Mouse (Mus musculus) layer of hippocampus, adult 18-20 months (tissue): ENCODE results near the gene Fbn1. TPM values are rescaled to one million over a fixed set of nuclear protein-coding genes. Genes with fewer than 3 reads are reported as not detected.
A peak's percentile ranks its signal among the peaks of the same experiment; 100 is the strongest.

Experiments
- DNase-seq, 2 experiments: peaks; one replicate each; pipeline ENCODE4 v3.0.0; 2022; ENCODE audit warnings: low spot score in 2 of 2
- total RNA-seq, 2 experiments: library from RNA; stranded (reverse); gene quantifications; 2 replicates each; pipeline ENCODE4 v1.2.3; 2021

Gene Fbn1
- total RNA-seq, 2 experiments from 2014 or later, result 6.8 to 7.6 TPM

DNA sequence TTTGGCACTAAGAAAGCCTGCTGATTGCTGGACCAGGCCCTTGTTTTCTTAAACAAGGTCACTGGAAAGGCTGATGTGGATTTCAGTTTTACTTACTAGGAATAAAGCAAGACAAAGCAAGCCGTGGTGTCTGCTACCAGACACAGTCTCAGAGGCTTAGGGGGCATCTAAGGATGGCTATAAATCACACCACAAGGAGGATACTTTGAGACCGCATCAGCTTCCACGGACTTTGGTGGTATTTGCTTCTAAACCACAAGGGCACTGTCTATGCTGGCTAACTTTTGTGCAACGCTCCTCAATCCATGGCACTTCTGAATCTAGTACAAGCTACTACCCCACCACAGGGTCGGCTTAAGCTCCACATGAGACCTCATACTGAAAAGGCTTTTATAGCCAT is 167.4 kb downstream of the Fbn1 start:
- no peak for DNase-seq

DNA sequence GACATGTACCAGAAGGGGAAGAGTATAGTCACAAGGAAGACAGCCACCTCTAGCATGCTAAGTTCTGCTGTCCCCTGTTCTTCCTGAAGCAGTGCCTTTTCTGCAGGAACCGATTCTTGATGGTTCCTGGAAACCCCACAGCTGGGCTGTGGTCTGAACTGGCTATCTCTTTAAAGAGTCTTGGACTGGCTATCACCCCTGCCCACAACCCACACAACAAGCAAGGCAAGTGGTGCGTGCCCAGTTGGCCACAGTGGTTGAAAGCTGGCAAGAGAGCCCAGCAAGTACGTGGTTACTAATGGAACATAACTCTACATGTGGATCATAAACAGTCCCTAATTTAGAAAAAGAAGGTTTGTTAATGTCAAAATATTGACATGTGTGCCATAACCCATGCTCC is 170.6 kb downstream of the Fbn1 start:
- no peak for DNase-seq

DNA sequence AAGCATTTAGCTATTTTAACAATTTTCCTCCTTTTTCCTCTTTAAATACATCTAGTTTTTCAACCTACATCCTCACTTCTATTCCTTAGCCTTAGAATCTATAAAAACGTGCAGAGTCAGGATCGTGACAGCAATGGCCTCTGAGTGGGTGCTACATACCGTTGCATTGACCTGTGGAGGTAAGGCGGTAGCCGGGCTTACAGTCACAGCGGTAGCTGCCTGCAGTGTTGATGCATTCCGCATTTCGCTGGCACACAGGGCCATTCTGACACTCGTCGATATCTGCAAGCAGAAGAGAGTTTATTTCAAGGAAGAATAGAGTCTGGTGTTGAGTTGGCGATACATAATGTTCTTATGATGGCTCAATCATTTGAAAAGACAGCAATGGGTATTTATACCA is 172.6 kb downstream of the Fbn1 start:
- DNase-seq, result no peak

DNA sequence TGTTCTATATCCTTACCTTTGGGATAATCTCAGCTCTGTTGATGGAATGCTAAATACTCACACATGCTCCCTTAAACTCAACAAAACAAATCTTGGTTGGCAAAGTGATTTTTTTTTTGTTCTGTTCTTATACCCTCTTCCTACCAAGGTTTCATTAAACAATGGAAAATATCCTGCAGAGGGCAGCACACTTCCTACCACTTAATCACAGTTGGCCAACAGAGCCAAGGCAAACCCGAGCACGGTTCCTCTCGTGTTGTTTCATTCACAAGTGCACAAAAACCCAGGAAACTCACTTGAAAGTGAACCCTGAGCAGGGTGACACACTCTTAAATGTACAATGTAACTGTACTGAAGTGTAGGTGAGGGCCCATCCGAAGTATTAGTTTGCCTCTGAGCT is 173.6 kb downstream of the Fbn1 start:
- peak in 1 of 2 experiments; percentile 58 for DNase-seq

DNA sequence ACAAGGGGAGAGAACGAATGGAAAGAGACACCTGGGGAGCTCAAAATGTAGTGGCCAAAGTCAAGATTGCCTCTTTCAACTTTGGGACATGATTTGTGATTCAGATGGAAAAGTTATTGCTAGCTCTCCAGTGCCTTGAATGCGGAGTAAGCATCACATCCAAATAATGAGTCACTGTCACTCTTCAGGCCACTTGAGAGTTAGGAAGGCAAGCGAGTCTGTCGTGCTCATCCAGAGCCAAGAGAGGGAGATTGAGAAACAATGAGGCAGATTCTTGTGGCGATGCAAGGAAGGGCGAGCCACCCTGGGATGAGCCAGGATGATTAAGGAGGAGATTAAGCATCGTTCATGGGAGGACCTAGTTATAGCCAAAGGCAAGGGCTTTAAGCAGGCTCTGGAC is 176.2 kb downstream of the Fbn1 start:
- DNase-seq, result no peak

DNA sequence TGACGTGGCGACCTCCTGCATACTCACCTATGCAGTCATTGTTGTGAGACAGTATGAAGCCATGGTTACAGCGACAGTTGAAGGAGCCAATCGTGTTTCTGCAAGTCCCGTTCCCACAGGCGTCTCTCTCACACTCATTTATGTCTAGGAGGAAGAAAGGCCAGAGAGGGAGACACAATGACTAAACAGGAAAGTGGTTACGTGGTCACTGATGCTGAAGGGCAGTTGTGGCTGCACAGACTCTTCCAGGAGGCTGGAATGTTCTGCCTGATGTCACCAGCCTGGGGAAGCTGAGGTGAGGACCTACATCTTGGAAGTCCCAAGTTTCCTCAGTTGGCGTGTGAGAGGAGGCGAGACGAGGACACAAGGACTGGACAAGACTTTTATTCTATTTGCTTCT is 177.3 kb downstream of the Fbn1 start:
- DNase-seq, result no peak

DNA sequence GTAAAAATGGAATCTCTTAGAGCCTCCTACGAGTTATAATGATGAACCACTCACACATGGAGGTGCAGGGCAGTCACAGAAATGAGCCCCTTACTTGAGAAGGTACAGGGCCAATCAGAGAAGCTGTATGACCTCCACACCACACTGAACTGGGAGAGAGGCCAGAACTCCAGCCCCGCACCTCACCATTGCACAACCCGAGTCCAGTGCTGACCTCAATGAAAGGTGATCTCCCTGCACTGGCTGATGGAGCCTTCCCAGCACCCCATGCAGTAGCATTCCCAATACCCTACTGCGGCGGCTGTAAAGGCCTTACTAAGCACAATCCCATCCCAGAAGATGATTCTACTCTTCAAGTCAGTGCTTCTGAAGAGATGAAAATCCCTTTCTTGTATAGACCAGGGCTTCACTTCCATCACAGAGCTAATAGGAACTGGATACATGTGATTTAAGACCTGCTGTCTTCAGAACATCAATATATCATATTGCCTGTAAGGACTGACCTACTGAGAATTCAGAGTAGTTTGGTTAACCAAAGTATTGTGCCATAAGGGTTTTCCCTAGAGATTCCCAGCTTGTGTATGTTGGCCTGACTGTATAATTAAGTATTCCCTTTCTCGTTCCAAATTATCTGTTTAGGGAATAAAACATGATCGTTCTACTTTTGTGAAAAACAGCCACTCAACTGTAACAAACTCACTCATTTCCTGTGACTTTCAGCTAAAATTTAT is 182.5 kb downstream of the Fbn1 start:
- DNase-seq, result no peak

DNA sequence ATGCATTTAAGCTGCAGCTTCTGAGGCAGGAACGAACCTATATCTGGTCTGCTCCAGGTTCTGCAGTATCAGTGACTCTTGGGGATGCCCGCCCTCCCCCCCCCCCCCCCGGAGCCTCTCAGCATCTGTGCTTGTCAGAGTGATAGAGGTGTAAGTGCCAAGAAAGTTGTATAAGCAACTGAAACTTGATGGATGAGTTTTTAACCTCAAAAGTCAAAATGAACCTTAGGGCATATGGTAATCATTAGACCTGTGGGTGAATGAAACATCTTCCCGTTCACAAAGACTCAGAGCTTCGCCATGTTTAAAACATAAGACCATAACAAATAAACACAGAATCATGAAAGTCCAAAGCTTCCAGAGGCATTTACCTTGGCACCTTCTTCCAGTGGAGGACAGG is 183.3 kb downstream of the Fbn1 start:
- DNase-seq, result no peak

DNA sequence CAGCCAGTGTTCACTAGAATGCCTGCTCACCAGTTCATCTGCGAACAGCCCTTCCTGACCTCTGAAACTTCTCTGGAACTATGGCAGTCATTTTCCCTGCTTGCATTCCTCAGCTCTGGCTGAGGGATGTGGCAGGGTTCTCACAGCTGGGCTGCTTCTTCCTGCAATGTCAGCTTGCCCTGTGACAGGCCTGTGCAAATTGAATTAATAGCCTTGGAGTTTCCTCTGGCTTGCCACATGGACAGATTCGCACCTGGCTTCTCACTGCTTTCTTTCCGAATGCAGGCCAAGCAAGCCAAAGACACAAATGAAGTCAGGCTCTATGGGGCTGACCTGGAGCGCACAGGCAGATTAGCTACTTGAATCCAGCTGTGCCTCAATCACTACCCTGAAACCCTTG is 184.4 kb downstream of the Fbn1 start:
- DNase-seq, result no peak

DNA sequence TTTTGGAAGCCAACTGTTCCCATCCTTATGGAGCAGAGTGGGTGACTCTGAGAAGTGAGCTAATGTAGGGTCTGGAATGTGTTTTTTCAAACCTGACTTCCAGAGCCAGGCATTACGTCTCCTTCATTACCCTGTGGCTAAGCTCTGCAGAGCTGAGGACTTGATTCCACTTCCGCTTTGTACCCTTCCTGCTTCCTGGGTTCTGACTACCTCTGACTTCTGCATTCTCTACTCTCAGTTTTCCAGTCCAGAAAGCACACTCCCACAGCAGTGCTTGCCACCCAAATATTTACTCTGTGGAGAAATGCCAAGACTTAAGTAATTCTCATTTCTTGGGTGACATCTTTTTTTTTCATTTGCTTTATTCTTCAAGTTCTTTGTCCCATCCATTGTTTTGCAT is 185.2 kb downstream of the Fbn1 start:
- DNase-seq, result no peak

DNA sequence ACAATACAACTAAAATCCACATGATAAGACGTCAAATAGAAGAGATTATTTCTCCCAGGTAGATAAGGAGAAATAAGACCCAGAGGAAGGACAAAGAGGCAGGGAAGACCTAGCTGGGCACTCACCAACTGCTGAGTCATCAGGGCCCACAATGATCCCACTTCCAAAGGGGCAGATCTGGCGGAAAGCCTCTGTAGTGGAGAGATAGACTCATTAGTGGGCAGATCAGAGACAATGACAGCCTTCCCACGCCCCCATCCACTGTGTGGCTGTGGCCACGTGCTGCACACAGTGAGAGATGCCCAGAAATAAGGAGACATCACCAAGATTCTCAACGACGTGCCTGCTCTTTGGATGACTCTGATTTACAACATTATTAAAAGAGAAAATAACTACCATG is 186.7 kb downstream of the Fbn1 start:
- DNase-seq, result no peak

DNA sequence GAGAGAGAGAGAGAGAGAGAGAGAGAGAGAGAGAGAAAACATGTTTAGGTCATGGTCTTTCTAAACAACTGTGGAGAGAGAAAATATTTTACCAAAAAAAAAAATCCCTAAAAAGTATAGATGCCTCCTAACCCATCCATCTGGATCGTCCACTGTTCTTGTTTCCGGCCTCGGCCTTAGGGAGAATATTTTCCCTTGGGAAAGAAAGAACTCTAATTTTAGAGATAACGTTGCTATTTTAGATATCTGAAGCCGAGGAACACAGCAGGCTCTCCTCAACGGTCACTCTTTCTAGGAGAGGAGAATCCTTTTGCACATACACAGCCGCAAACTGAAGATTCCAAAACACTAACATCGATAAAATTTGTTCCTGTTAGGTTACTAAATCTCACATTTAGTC is 188.1 kb downstream of the Fbn1 start:
- DNase-seq, result no peak

DNA sequence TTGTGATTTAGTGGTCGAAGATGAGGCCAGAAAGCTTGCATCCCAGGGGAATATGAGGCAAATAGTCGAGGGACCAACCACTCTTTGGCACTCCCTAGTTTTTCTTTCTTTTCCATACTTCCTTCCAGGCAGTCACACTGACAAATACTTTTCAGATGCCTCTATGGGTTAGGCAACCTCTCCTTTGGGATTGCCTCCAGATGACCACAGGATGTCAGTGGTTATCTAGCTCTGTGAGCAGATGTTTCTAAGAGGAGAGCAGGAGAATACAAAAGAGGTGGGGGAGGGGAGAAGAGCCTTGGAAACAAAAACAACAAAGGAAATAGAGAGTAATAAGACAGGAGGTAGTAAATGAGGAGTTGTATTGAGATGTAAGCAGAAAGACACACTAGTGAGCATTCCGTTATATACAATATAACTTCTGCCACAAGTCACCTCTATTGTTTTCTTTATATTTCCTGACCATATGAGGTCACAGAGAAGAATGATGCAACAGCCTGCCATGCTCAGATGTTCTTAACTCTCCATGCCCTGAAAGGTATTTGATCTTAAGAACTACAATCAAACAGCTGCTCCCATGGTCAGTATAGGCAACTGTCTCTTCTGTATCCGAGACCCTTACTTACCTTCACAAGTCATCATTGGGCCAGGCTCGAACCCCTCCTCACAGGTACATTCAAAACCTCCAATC is 189.3 kb downstream of the Fbn1 start:
- DNase-seq, result no peak

DNA sequence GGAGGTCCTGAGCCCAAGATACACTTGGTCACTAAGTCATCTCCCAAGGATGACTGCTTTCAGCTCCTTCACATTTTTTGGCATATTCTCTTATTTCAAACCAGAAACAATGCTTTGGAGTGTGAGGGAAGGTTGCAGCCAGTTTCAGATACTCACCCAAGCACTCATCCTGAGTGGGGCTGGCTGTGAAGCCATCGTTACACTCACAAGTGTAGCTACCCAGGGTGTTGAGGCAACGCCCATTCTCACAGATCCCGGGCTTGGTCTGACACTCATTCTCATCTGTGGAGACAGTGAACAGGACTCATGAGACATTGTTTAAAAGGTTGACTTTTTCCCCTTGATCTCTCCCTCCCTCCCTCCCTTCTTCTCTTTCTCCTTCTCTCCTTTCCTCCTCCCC is 192.6 kb downstream of the Fbn1 start:
- DNase-seq, result no peak

DNA sequence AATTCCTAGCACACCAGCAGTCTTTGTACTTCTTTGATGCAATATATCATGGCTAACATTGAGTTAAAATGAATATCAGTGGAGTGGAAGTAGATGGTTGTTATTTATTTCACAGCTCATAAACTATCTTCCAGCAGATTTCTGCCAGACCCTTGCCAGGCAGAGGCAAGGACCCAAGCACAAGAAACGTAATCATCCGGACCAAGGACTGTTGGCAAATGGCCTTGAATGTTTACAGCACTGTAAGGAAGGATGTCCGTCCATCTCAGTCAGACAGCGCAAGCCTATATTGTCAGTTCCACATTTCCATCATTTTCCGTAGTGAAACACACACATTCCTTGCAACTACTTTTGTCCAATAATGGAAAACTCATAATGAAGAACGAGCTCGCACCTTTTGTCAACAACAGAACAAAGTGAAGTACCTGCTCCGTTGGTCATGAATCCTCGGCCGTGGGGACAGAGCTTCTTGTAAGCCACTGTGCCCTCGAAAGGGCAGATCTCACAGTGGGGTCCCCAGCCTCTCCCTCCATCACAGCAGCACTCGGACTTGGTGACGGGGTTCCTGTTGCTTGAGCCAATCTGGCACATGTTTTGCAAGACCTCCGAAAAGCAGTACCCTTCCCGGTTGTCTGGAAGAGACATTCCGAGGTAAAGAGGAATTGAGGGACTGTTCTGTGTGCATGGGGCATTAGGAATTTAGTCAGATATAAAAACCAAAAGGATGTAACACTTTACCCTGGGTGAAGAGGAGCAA is 193.4 kb downstream of the Fbn1 start:
- DNase-seq, result no peak

DNA sequence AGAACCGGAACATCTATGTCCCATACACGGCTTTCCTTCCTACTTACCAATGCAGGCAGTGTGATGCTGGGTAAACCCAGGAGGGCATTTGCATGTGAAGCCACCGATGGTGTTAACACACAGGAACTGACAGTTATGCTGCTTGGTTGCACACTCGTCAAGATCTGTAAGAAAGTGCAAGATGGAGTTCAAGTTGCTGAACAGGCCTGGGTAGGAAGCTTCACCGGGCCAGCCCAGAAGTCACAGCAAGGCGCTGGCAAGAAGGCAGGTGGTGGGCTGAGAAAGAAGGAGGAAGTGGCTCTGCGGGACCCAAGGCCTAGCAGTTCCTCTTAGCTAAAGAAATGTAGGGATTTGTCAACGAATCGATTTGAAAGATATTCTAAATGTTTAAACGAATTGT is 198.1 kb downstream of the Fbn1 start:
- no peak for DNase-seq

DNA sequence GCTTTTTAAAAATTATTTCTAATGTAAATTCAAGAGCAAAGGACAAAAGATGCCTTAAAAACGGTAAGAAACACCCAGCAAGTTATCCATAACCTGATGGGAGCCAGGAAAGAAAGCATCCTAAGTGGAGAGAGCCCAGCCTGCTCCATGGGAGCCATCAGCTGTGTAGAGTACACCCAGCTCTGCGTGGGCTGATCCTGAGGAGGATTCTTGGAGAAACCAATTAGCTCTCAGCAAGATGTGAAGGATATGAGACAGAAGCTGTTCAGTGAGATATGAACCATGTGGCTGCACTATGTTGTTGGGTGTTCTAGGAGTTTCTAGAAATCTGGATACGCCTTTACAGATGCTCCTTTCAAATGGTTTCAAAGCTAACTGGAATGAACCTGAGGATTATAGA is 202.1 kb downstream of the Fbn1 start:
- DNase-seq, result peak; percentile 51 to 69

DNA sequence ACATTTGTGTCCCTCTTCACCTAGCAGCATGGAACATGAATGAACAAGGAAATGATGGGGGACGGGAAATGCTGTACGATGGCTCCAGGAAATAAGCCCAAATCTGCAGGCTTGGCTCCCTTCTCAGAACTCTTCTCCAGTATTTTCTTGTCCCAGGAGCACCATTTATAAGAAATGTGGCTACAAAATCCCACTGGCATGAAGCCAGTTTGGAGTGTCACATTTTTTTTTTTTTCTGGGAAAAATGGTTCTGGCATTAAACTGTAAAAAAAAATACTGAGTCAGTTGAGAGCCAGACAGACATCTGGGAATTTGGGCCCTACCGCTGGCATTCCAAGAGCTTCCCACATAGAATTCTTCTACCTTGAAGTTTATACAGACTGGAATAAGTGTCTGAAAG is 203.0 kb downstream of the Fbn1 start:
- no peak for DNase-seq

DNA sequence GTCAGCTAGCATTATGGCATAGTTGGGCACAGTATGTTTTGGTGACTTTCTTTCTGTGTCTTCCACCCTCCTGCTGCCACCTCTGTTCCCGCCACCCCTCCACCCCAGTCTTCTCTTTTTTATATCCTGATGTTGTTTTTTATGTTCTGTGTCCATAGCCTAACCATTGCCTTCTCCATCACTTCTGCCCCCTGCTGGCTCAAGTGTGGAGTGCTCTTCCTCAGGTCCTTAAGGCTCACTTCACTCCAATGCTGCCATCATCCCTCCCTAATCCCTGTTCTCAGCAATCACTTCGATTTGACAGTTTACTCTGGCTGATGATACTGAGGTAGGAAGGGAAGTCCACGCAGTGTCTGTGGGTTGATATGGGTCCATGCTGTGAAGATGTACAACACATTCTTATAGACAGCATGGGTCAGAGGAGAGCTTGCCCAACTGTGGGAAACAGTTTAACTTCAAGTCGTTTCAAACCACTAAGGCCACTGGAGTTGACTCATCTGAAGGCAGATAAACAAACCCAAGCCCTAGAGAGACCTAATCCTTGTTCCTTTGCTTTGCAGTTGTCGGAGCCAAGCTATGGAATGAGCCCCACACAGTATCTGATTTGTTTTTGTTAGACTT is 203.9 kb downstream of the Fbn1 start:
- DNase-seq, result no peak

DNA sequence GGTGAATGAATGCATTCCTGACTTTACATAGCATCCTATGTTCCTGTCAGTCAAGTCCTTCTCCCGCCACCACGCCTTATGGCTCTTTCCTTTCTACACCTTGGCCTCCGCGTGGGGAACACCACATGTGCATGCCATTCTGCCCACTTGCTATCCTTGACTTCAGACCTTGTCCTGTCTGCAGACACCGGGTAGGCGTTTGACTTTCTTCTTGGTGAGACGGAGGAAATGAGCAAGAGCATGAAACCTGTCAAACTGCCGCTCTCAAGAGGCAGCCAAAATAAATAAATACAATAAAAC is 205.2 kb downstream of the Fbn1 start:
- DNase-seq, result peak in 1 of 2 experiments; percentile 42

DNA sequence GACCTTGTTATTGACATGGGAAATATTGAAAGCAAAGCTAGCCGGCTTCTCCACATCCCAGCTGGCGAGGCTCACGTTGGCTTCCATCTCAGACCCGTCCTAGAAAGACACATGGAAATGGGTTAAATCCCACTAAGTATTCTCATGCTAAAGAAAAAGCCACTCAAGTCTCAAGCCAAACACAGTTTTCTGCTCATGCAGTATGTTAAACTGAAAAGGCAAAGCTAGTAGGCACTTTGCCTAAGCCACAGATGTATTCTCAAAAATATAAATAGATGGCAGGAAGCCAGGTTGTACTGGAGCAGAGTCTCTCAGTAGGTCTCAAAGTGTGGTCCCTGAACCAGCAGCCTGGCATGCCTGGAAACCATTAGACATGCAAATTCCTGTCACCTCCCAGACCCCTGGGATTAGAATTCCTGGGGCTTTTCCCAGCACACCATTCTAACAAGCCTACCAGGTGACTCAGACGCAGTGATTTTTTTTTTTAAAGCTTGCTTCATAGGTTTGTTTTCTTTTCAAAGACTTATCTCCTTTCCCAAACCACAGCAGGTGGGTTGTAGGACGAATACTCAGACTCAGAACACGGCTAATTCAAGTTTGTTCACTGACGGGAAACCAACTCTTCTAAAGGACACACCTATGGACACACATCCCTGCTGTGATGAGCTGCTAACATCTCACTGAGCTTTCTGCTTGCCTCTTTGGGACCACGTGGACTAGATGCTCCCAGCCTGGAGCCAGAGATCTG is 205.7 kb downstream of the Fbn1 start:
- DNase-seq, result no peak
